Mouse (Mus musculus) c-Kit-positive CD71-positive TER-119-negative erythroid progenitor cells, embryonic 14.5 days (primary cell): ENCODE measurements around the gene Gm20388.
"Not testable (repeated sequence)": the region's sequence is repeated elsewhere in the genome, so short reads cannot be mapped to it uniquely, and the experiment has no call there.

ENCODE experiments used
- DNase-seq: peaks from one replicate; pipeline ENCODE4 v3.0.0-alpha.2; 2013; ENCODE audit warnings: low read depth

The Gm20388 gene

GRCm38 (mm10) chr8:121310976-121311819, 1400.6 kb downstream of the Gm20388 start:
- no peak for DNase-seq

- no peak for DNase-seq
Observed at GRCm38 (mm10) chr8:121313458-121313857, 1402.8 kb downstream of the Gm20388 start.

- no peak for DNase-seq
Observed at GRCm38 (mm10) chr8:121314036-121314435, 1403.4 kb downstream of the Gm20388 start.

GRCm38 (mm10) chr8:121315569-121315968, 1404.9 kb downstream of the Gm20388 start:
- no peak for DNase-seq

- no peak for DNase-seq
Observed at GRCm38 (mm10) chr8:121316009-121316408, 1405.4 kb downstream of the Gm20388 start.

- not testable (repeated sequence) for DNase-seq
Observed at GRCm38 (mm10) chr8:121318756-121319155, 1408.1 kb downstream of the Gm20388 start.

- no peak for DNase-seq
Observed at GRCm38 (mm10) chr8:121319491-121319890, 1408.8 kb downstream of the Gm20388 start.

- DNase-seq = no peak
Observed at GRCm38 (mm10) chr8:121326164-121326910, 1415.7 kb downstream of the Gm20388 start.

GRCm38 (mm10) chr8:121332436-121332835, 1421.8 kb downstream of the Gm20388 start:
- no peak for DNase-seq

GRCm38 (mm10) chr8:121334495-121335424, 1424.1 kb downstream of the Gm20388 start:
- no peak for DNase-seq

GRCm38 (mm10) chr8:121335684-121336083, 1425.0 kb downstream of the Gm20388 start:
- no peak for DNase-seq

GRCm38 (mm10) chr8:121342931-121343330, 1432.3 kb downstream of the Gm20388 start:
- DNase-seq = no peak

- no peak for DNase-seq
Observed at GRCm38 (mm10) chr8:121344486-121344885, 1433.8 kb downstream of the Gm20388 start.

- DNase-seq = no peak
Observed at GRCm38 (mm10) chr8:121346175-121346574, 1435.5 kb downstream of the Gm20388 start.

GRCm38 (mm10) chr8:121346862-121347261, 1436.2 kb downstream of the Gm20388 start:
- DNase-seq = no peak

GRCm38 (mm10) chr8:121348998-121349397, 1438.4 kb downstream of the Gm20388 start:
- no peak for DNase-seq

- DNase-seq = no peak
Observed at GRCm38 (mm10) chr8:121350803-121351202, 1440.2 kb downstream of the Gm20388 start.

GRCm38 (mm10) chr8:121354844-121355243, 1444.2 kb downstream of the Gm20388 start:
- DNase-seq = no peak

- DNase-seq = no peak
Observed at GRCm38 (mm10) chr8:121357451-121357850, 1446.8 kb downstream of the Gm20388 start.

GRCm38 (mm10) chr8:121358609-121359008, 1448.0 kb downstream of the Gm20388 start:
- no peak for DNase-seq

GRCm38 (mm10) chr8:121359131-121359981, 1448.7 kb downstream of the Gm20388 start:
- no peak for DNase-seq
